Comparison of ENCODE assay signal across 34 mouse cellular contexts in the genomic region with DNA sequence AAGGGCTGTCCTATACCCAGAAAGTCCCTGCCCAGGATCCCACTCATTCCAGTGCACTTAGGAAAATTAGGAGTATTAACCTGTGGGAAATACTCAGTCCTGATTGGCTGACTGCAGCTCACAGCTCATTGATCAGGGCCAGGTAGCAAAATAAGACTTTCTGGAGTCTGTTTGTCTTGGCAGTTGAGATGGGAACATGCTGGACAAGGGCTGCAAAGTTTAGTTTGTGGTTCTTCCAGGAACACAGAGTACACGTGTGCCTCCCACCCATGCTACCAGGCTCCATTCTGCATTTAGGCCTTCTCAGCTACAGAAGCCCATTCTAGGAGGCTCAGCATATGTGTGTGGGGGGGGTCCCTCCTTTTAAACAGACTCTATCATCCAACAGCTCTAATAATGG. TPM values are rescaled to one million over a fixed set of nuclear protein-coding genes. Genes with fewer than 3 reads are reported as not detected.
"Had no signal": no experiment of that assay in that cellular context is flagged by ENCODE, and none has a peak within 500 bp of the region (broad histone marks: within the 10 kb centered on the region; RNA-seq: fewer than 3 reads in every experiment).

No protein-coding gene starts in this region.

- H3K4me2 ChIP-seq: limb, embryonic 12.5 days; limb, embryonic 13.5 days; liver, embryonic 11.5 days; liver, embryonic 12.5 days; liver, embryonic 13.5 days; liver, embryonic 15.5 days; lung, embryonic 14.5 days; lung, embryonic 15.5 days; midbrain, embryonic 11.5 days; midbrain, embryonic 12.5 days; midbrain, embryonic 13.5 days; midbrain, embryonic 15.5 days; neural tube, embryonic 12.5 days; neural tube, embryonic 13.5 days had no signal

- H3K9ac ChIP-seq: limb, embryonic 12.5 days; limb, embryonic 13.5 days; liver, embryonic 12.5 days; liver, embryonic 13.5 days; liver, embryonic 14.5 days; liver, embryonic 15.5 days; liver, postnatal 0 days; lung, embryonic 14.5 days; lung, embryonic 15.5 days; midbrain, embryonic 12.5 days; midbrain, embryonic 13.5 days; midbrain, embryonic 15.5 days; neural tube, embryonic 12.5 days; neural tube, embryonic 13.5 days had no signal

- ATAC-seq: liver, embryonic 12.5 days; liver, postnatal 0 days; lung, postnatal 0 days; midbrain, embryonic 13.5 days; midbrain, embryonic 15.5 days; midbrain, embryonic 16.5 days had no signal

- H3K9me3 ChIP-seq: limb, embryonic 12.5 days; limb, embryonic 13.5 days; liver, embryonic 12.5 days; liver, embryonic 15.5 days; lung, embryonic 15.5 days; midbrain, embryonic 10.5 days; midbrain, embryonic 12.5 days; midbrain, embryonic 13.5 days; midbrain, embryonic 15.5 days; neural tube, embryonic 12.5 days; neural tube, embryonic 13.5 days had no signal

- H3K4me3 ChIP-seq: left cerebral cortex, adult 2 months; limb, embryonic 12.5 days; limb, embryonic 13.5 days; liver, embryonic 12.5 days; liver, embryonic 13.5 days; liver, embryonic 15.5 days; lung, embryonic 15.5 days; megakaryocyte, embryonic 14.5 days; midbrain, embryonic 10.5 days; midbrain, embryonic 12.5 days; midbrain, embryonic 13.5 days; midbrain, embryonic 15.5 days; myocyte; neural tube, embryonic 12.5 days; neural tube, embryonic 13.5 days had no signal

- H3K27me3 ChIP-seq: limb, embryonic 12.5 days; limb, embryonic 13.5 days; liver, embryonic 12.5 days; liver, embryonic 13.5 days; liver, embryonic 15.5 days; lung, embryonic 15.5 days; megakaryocyte, embryonic 14.5 days; midbrain, embryonic 12.5 days; midbrain, embryonic 13.5 days; midbrain, embryonic 15.5 days; neural tube, embryonic 12.5 days; neural tube, embryonic 13.5 days had no signal

- H3K27ac ChIP-seq: left cerebral cortex, adult 2 months; limb, embryonic 12.5 days; limb, embryonic 13.5 days; liver, embryonic 12.5 days; liver, embryonic 13.5 days; liver, embryonic 14.5 days; liver, embryonic 15.5 days; lung, embryonic 15.5 days; macrophage; midbrain, embryonic 10.5 days; midbrain, embryonic 12.5 days; midbrain, embryonic 13.5 days; midbrain, embryonic 15.5 days; neural tube, embryonic 12.5 days; neural tube, embryonic 13.5 days had no signal

- H3K4me1 ChIP-seq: limb, embryonic 13.5 days; liver, embryonic 12.5 days; liver, embryonic 13.5 days; liver, embryonic 15.5 days; lung, embryonic 15.5 days; megakaryocyte, embryonic 14.5 days; midbrain, embryonic 10.5 days; midbrain, embryonic 12.5 days; midbrain, embryonic 13.5 days; midbrain, embryonic 15.5 days; neural tube, embryonic 12.5 days; neural tube, embryonic 13.5 days had no signal

- DNase-seq: left cerebral cortex, postnatal 4 days; liver, embryonic 13.5 days; liver, postnatal 0 days; lung, adult 2 months; lung, embryonic 14.5 days; lung, postnatal 10 days; lung, postnatal 14 days; lung, postnatal 36 days; lung, postnatal 4 days; midbrain, embryonic 14.5 days had no signal

- H3K36me3 ChIP-seq: limb, embryonic 12.5 days; limb, embryonic 13.5 days; liver, embryonic 12.5 days; liver, embryonic 13.5 days; liver, embryonic 15.5 days; lung, embryonic 15.5 days; midbrain, embryonic 10.5 days; midbrain, embryonic 12.5 days; midbrain, embryonic 13.5 days; midbrain, embryonic 15.5 days; neural tube, embryonic 12.5 days; neural tube, embryonic 13.5 days had no signal

RNA-seq across cellular contexts. Expression of a gene that starts 42.3 kb away (rescaled TPM):
- total RNA-seq: megakaryocyte progenitor cell, adult 5-6 weeks; megakaryocyte, adult 5-6 weeks; megakaryocyte-erythroid progenitor cell, adult 5-6 weeks; monocyte, adult 5-6 weeks had no signal
- polyA plus RNA-seq: macrophage had no signal
